Mouse (Mus musculus): ENCODE measurements around the gene Neurl3. TPM values are rescaled to one million over a fixed set of nuclear protein-coding genes. Genes with fewer than 3 reads are reported as not detected.

Neurl3 gene
- polyA plus RNA-seq, 1 experiment from 2014 or later = 0.12 TPM

DNA sequence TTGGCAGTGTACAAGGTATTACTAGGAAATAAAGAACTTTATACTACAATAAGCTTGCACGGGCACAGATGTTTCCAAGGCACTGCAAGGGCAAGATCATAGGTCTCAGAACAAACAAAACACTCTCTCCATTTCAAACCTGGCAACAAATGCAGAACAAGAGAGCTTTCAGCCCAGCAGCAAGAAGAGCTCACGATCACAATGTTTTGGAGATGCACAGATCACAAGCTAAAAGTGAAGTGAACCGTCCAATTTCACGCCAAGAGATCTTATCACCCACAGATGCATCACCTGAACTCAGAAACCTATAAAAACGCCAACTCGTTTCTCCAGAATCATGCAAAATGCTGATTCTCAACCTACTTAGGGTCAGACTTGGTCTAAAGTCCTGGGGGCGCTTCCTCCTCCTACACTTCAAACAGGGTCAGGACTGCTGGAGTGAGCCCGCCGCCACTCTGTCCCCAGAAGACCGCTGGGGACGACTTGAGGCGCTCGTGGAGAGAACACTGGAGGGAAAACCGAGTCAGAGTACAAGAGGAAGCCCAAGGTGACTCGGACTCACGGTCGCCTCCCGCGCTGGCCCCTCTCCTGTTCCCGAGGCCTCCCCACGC is 30.9 kb downstream of the Neurl3 start:
- peak overlapping the region; percentile 75 for H3K4me3 ChIP-seq (ENCODE audit: low read depth, low read length)
- H3K4me1 ChIP-seq (ENCODE audit: control insufficient read depth, insufficient read depth, low read length) = no peaks in the 10 kb centered on the region
- peak overlapping the region; percentile 56 for H3K4me2 ChIP-seq (ENCODE audit: low read depth, severe bottlenecking)
- no peak overlapping the region for H3K27ac ChIP-seq (replicated peaks; ENCODE audit: low read depth, low read length)
- 3% methylated on average over 21 of the region's 21 CpGs for WGBS
- H3K9me3 ChIP-seq (ENCODE audit: control insufficient read depth, low read length) = no peaks in the 10 kb centered on the region
- DNase-seq (ENCODE audit: low spot score) (no peak), ATAC-seq (ENCODE audit: insufficient number of reproducible peaks, low FRiP score, low TSS enrichment, low read depth) (peak; percentile 48; the same call in 1 of the 2 replicates)
- H3K9ac ChIP-seq (ENCODE audit: low read length) = peak overlapping the region; percentile 69
- H3K27me3 ChIP-seq (ENCODE audit: control insufficient read depth, insufficient read depth, low read length) = no peaks in the 10 kb centered on the region
- H3K36me3 ChIP-seq (ENCODE audit: control insufficient read depth, insufficient read depth, low read length) = no peaks in the 10 kb centered on the region

DNA sequence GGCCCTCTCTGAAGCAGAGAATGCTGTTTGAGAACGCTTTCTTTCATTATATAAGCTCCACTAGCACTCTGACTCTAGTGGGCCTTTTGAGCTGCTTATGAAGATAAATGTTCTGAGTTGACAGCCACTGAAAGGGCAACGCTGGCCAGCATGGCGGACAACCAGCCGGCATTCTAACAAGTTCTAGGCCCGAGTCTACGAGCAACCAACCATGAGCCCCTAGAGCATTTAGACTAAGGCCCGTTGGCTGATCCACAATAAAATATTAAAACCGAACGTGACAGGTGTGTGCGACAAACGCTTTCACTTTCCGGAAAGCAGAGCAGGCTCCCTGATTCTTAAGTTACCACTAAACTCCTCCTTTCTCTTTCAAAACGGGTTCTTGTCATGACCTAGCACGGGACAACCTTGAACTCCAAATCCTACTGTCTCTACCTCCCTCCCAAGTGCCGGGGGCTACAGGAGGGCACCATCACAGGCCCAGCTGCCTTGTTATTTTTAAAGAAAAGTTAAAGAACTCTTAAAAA is 32.5 kb downstream of the Neurl3 start:
- no peaks in the 10 kb centered on the region for H3K27me3 ChIP-seq (ENCODE audit: control insufficient read depth, insufficient read depth, low read length)
- H3K4me2 ChIP-seq (ENCODE audit: low read depth, severe bottlenecking) = no peak overlapping the region
- no peak overlapping the region for H3K27ac ChIP-seq (replicated peaks; ENCODE audit: low read depth, low read length)
- H3K36me3 ChIP-seq (ENCODE audit: control insufficient read depth, insufficient read depth, low read length) = no peaks in the 10 kb centered on the region
- DNase-seq (ENCODE audit: low spot score) (no peak), ATAC-seq (ENCODE audit: insufficient number of reproducible peaks, low FRiP score, low TSS enrichment, low read depth) (no peak)
- no peak overlapping the region for H3K9ac ChIP-seq (ENCODE audit: low read length)
- H3K9me3 ChIP-seq (ENCODE audit: control insufficient read depth, low read length) = no peaks in the 10 kb centered on the region
- no peaks in the 10 kb centered on the region for H3K4me1 ChIP-seq (ENCODE audit: control insufficient read depth, insufficient read depth, low read length)
- 91% methylated on average over 15 of the region's 15 CpGs for WGBS
- H3K4me3 ChIP-seq (ENCODE audit: low read depth, low read length) = no peak overlapping the region

DNA sequence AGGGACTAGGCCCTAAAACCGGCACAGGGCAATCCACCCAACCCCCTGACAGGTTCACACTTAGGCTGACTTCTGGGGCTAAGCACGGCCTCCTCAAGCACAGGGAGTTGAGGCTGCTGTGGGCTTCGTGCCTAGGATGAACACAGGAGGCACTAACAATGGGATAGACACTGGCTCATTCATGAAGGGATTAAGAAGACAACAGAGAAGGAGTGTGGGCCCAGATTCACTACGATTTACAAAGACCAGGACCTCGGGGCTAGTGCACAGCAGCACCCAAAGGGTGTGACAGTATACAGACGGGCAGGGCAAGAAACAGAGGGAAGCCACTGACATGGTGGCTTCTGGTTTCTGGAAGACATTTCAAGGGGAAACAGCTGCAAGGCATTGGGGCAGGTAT is 34.3 kb downstream of the Neurl3 start:
- WGBS = 81% methylated on average over 6 of the region's 6 CpGs
- ATAC-seq (ENCODE audit: insufficient number of reproducible peaks, low FRiP score, low TSS enrichment, low read depth) = no peak

DNA sequence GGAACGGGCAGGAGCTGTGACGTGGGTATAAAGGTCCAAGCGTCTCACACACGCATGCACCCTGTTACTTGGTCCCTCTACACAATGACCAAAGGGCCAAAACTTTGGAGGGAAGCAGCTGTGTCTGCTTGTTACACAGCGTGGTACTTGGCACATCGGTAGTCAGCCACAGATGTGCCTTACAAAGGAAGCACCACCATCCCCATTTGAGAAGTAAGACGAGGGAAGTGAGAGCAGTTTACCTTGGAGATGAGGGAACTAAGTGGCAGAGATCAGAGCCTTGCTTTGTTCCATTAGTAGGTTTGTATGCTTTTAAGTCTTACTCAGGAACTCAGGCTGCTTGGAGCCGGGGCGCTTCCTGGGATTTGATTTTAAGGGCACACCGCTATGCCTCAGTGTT is 35.1 kb downstream of the Neurl3 start:
- Histone ChIP-seq H3K4me1 (ENCODE audit: control insufficient read depth, insufficient read depth, low read length) (no peaks in the 10 kb centered on the region), H3K9ac (ENCODE audit: low read length) (no peak overlapping the region), H3K9me3 (ENCODE audit: control insufficient read depth, low read length) (no peaks in the 10 kb centered on the region), H3K27ac (replicated peaks; ENCODE audit: low read depth, low read length) (no peak overlapping the region), H3K36me3 (ENCODE audit: control insufficient read depth, insufficient read depth, low read length) (0 out of 2 replicates have a peak, but pooled peaks cover 2% of the 10 kb centered on the region), H3K27me3 (ENCODE audit: control insufficient read depth, insufficient read depth, low read length) (no peaks in the 10 kb centered on the region), H3K4me2 (ENCODE audit: low read depth, severe bottlenecking) (no peak overlapping the region), H3K4me3 (ENCODE audit: low read depth, low read length) (no peak overlapping the region)
- no peak for DNase-seq (ENCODE audit: low spot score)
- 93% methylated on average over 10 of the region's 10 CpGs for WGBS
- ATAC-seq (ENCODE audit: insufficient number of reproducible peaks, low FRiP score, low TSS enrichment, low read depth) = no peak

More for the DNA sequence above, 34.3 kb downstream of the Neurl3 start:
- Histone ChIP-seq H3K4me2 (ENCODE audit: low read depth, severe bottlenecking) (no peak overlapping the region), H3K27me3 (ENCODE audit: control insufficient read depth, insufficient read depth, low read length) (no peaks in the 10 kb centered on the region), H3K36me3 (ENCODE audit: control insufficient read depth, insufficient read depth, low read length) (no peaks in the 10 kb centered on the region), H3K9ac (ENCODE audit: low read length) (no peak overlapping the region), H3K9me3 (ENCODE audit: control insufficient read depth, low read length) (no peaks in the 10 kb centered on the region), H3K4me1 (ENCODE audit: control insufficient read depth, insufficient read depth, low read length) (no peaks in the 10 kb centered on the region), H3K27ac (replicated peaks; ENCODE audit: low read depth, low read length) (no peak overlapping the region), H3K4me3 (ENCODE audit: low read depth, low read length) (no peak overlapping the region)
- DNase-seq (ENCODE audit: low spot score) = no peak

DNA sequence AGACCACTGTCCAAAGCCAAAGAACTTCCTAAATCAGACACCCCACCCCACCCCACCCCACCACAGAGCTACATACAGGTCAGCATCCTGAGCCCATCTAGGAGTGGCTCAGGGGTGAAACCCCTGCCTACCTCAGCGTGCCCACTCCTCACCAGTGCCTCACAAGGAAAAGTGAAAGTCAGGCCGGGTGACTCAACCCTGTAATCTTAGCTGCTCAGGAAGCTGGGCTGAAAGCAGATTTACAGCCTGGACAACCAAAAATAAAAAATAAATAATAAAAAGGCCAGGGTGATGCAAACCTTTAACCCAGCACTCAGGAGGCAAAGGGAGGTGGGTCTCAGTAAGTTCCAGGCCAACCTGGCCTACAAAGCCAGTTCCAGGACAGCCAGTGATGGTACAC is 38.6 kb downstream of the Neurl3 start:
- no peaks in the 10 kb centered on the region for H3K9me3 ChIP-seq (ENCODE audit: control insufficient read depth, low read length)
- H3K27me3 ChIP-seq (ENCODE audit: control insufficient read depth, insufficient read depth, low read length) = no peaks in the 10 kb centered on the region
- ATAC-seq (ENCODE audit: insufficient number of reproducible peaks, low FRiP score, low TSS enrichment, low read depth) (no peak), DNase-seq (ENCODE audit: low spot score) (no peak)
- H3K36me3 ChIP-seq (ENCODE audit: control insufficient read depth, insufficient read depth, low read length) = 0 out of 2 replicates have a peak, but pooled peaks cover 3% of the 10 kb centered on the region
- H3K4me3 ChIP-seq (ENCODE audit: low read depth, low read length) = no peak overlapping the region
- H3K9ac ChIP-seq (ENCODE audit: low read length) = no peak overlapping the region
- no peak overlapping the region for H3K4me2 ChIP-seq (ENCODE audit: low read depth, severe bottlenecking)
- 83% methylated on average over 2 of the region's 2 CpGs for WGBS
- H3K4me1 ChIP-seq (ENCODE audit: control insufficient read depth, insufficient read depth, low read length) = no peaks in the 10 kb centered on the region
- H3K27ac ChIP-seq (replicated peaks; ENCODE audit: low read depth, low read length) = no peak overlapping the region

DNA sequence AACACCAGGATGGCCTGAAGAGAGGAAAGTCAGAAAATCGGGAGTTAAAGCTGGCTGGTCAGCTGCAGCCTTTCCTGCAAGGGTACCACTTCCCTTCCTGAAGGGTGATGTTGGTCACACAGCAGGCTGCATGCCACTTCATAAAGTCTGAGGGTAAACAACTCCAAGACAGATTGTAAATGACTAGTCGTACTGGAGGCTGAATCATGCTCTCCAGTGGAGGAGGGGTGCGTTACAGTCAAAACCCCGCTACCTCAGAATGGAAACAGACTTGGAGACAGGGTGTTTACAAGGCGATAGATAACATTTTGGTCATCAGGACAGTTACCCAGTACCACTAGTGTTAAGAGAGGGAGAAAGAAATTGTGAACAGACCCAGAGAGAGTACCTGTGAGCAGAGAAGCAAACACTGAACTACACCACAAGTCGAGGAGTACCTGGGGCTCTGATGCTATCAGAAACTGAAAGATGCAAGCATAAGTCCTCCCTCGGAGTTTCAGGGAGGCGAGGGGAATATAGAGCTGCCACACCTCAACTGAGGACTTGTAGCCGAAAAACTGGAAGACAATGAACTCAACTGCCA is 39.3 kb downstream of the Neurl3 start:
- DNase-seq (ENCODE audit: low spot score) (no peak), ATAC-seq (ENCODE audit: insufficient number of reproducible peaks, low FRiP score, low TSS enrichment, low read depth) (no peak)
- 78% methylated on average over 9 of the region's 9 CpGs for WGBS
- Histone ChIP-seq H3K36me3 (ENCODE audit: control insufficient read depth, insufficient read depth, low read length) (peaks cover 3% of the 10 kb centered on the region; the same call in 1 of the 2 replicates), H3K4me3 (ENCODE audit: low read depth, low read length) (no peak overlapping the region), H3K9ac (ENCODE audit: low read length) (no peak overlapping the region), H3K9me3 (ENCODE audit: control insufficient read depth, low read length) (no peaks in the 10 kb centered on the region), H3K27ac (replicated peaks; ENCODE audit: low read depth, low read length) (no peak overlapping the region), H3K4me1 (ENCODE audit: control insufficient read depth, insufficient read depth, low read length) (no peaks in the 10 kb centered on the region), H3K27me3 (ENCODE audit: control insufficient read depth, insufficient read depth, low read length) (no peaks in the 10 kb centered on the region), H3K4me2 (ENCODE audit: low read depth, severe bottlenecking) (no peak overlapping the region)

DNA sequence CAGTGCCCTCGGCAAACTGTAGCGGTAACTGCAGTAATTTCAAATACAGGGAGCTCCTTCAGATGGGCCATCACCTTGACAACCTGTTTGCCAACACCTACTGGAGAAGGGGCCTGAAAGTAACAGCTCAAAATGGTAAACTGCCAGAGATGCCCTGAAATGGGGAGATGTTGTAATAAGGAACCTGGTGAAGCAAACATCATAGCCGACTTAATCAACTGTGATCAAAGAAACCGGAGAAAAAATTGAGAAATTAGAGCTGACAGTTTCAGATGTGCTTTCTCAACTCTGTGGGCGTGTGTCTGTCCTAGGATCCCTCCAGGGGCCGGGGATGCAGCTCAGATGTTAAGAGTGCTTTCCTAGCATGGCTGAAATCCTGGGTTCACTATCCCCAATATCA is 41.3 kb downstream of the Neurl3 start:
- H3K4me2 ChIP-seq (ENCODE audit: low read depth, severe bottlenecking) = no peak overlapping the region
- no peak for DNase-seq (ENCODE audit: low spot score)
- no peak overlapping the region for H3K27ac ChIP-seq (replicated peaks; ENCODE audit: low read depth, low read length)
- no peak overlapping the region for H3K4me3 ChIP-seq (ENCODE audit: low read depth, low read length)
- peaks cover 5% of the 10 kb centered on the region; the same call in 1 of the 2 replicates for H3K36me3 ChIP-seq (ENCODE audit: control insufficient read depth, insufficient read depth, low read length)
- H3K4me1 ChIP-seq (ENCODE audit: control insufficient read depth, insufficient read depth, low read length) = no peaks in the 10 kb centered on the region
- no peak overlapping the region for H3K9ac ChIP-seq (ENCODE audit: low read length)
- no peaks in the 10 kb centered on the region for H3K27me3 ChIP-seq (ENCODE audit: control insufficient read depth, insufficient read depth, low read length)
- WGBS = 92% methylated on average over 6 of the region's 6 CpGs
- no peak for ATAC-seq (ENCODE audit: insufficient number of reproducible peaks, low FRiP score, low TSS enrichment, low read depth)
- H3K9me3 ChIP-seq (ENCODE audit: control insufficient read depth, low read length) = no peaks in the 10 kb centered on the region

DNA sequence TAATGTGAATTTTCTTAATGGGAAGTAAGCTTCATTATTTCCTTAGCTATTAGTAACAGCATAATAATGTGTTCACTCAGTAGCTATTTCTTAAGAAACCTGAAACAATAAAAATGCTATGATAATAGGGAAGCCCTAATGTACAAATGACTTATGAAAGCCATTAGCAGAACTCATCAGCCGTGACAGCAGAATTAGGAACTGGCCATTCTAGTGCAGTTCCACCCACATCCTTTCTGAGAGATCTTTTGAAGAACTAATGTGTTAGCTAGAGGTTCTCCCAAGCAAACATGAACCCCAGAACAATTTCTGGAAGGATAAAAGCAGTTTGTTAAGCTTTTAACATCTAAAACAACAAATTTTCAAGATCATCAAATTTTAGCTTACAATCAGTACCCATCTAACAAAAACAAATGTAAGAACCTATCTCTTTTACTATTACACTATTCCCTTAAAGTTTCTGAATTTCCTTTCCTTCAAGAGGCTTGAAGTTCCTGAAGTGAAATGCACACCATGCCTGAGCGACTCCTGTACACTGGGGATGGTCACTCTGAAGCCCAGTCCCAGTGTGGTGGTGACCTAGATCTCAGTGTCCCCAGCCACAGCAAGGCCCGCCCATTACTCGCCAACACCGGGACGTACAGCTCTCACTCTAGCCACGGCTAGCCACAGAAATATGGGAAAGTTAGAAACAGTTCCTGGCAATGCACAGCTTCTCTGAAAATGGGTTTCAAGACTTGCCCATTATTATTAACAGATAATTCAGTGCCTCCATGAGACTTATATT is 43.4 kb downstream of the Neurl3 start:
- Histone ChIP-seq H3K4me3 (ENCODE audit: low read depth, low read length) (no peak overlapping the region), H3K4me2 (ENCODE audit: low read depth, severe bottlenecking) (no peak overlapping the region), H3K9me3 (ENCODE audit: control insufficient read depth, low read length) (no peaks in the 10 kb centered on the region), H3K27ac (replicated peaks; ENCODE audit: low read depth, low read length) (no peak overlapping the region), H3K27me3 (ENCODE audit: control insufficient read depth, insufficient read depth, low read length) (no peaks in the 10 kb centered on the region), H3K36me3 (ENCODE audit: control insufficient read depth, insufficient read depth, low read length) (peaks cover 5% of the 10 kb centered on the region; the same call in 1 of the 2 replicates), H3K4me1 (ENCODE audit: control insufficient read depth, insufficient read depth, low read length) (no peaks in the 10 kb centered on the region), H3K9ac (ENCODE audit: low read length) (no peak overlapping the region)
- 90% methylated on average over 7 of the region's 7 CpGs for WGBS
- DNase-seq (ENCODE audit: low spot score) (no peak), ATAC-seq (ENCODE audit: insufficient number of reproducible peaks, low FRiP score, low TSS enrichment, low read depth) (no peak)
